Mouse (Mus musculus) heart, postnatal 0 days (tissue): ENCODE data around the gene Atp6v1a. TPM values are rescaled to one million over a fixed set of nuclear protein-coding genes. Genes with fewer than 3 reads are reported as not detected.

Experiments
- ATAC-seq: fragments of 200-750 bp; cut with Nextera tagmentation; 2 replicates; pipeline ENCODE4 v1.8.0; 2017; ENCODE audit warnings: low read depth, moderate number of reproducible peaks, moderate library complexity; ENCODE audit not compliant: insufficient read depth
- DNase-seq: peaks from one replicate; pipeline ENCODE4 v3.0.0-alpha.2; 2016; ENCODE audit warnings: low spot score
- H3K27ac ChIP-seq: fragments of 300-500 bp; sonication (generic); 2 replicates; pipeline ENCODE4 v1.5.1; 2014; ENCODE audit warnings: low read depth, mild to moderate bottlenecking
- H3K27me3 ChIP-seq: fragments of 300-500 bp; sonication (generic); 2 replicates; pipeline ENCODE4 v1.6.1; 2014; ENCODE audit warnings: low read length, mixed read lengths; ENCODE audit not compliant: control insufficient read depth, insufficient read depth
- H3K36me3 ChIP-seq: fragments of 300-500 bp; sonication (generic); replicated peaks from 2 replicates; pipeline ENCODE4 v1.6.1; 2014; ENCODE audit warnings: low read length, mixed read lengths; ENCODE audit not compliant: control insufficient read depth, insufficient read depth
- H3K4me1 ChIP-seq: fragments of 300-500 bp; sonication (generic); 2 replicates; pipeline ENCODE4 v1.6.1; 2014; ENCODE audit warnings: antibody characterized with exemption; ENCODE audit not compliant: control insufficient read depth, insufficient read depth
- H3K4me2 ChIP-seq: fragments of 300-500 bp; sonication (generic); 2 replicates; pipeline ENCODE4 v1.6.1; 2014; ENCODE audit warnings: low read depth, mild to moderate bottlenecking, low read length, moderate library complexity
- H3K4me3 ChIP-seq: fragments of 300-500 bp; sonication (generic); 2 replicates; pipeline ENCODE4 v1.5.1; 2014; ENCODE audit warnings: low read depth, low read length
- H3K9ac ChIP-seq: fragments of 300-500 bp; sonication (generic); replicated peaks from 2 replicates; pipeline ENCODE4 v1.6.1; 2014; ENCODE audit warnings: low read depth, low read length, mixed read lengths
- H3K9me3 ChIP-seq: fragments of 300-500 bp; sonication (generic); replicated peaks from 2 replicates; pipeline ENCODE4 v1.6.1; 2016; ENCODE audit warnings: low read length; ENCODE audit not compliant: control insufficient read depth
- CTCF ChIP-seq: IDR thresholded peaks from 2 replicates; pipeline ENCODE4 v1.5.1; 2016; ENCODE audit warnings: antibody characterized with exemption, control low read depth, low read depth
- EP300 ChIP-seq: IDR thresholded peaks from 2 replicates; pipeline ENCODE4 v1.6.1; 2016; ENCODE audit warnings: antibody characterized with exemption, low read depth
- WGBS: fragments of 180-500 bp; shearing (Covaris S2); extraction: QIAGEN DNeasy Blood & Tissue Kit; methylation state at CpG from one replicate; pipeline ENCODE4 v1.1.7; 2014; 5-methylcytosine and 5-hydroxymethylcytosine counted together
- polyA plus RNA-seq: library from polyadenylated mRNA; unstranded; fragments of >200 nt; fragmentation: Nextera tagmentation; extraction: Ambion mirVana; gene quantifications from 2 replicates; pipeline ENCODE4 v1.2.1, GENCODE M21; 2015
- total RNA-seq: library from RNA; depleted of rRNA; stranded (reverse); fragments of >200 nt; gene quantifications from 2 replicates; pipeline ENCODE4 v1.2.3, GENCODE M21; 2014; ENCODE audit warnings: low replicate concordance

Gene Atp6v1a
- total and polyA plus RNA-seq, 2 experiments from 2014 or later: 22.3 to 39.4 TPM

DNA sequence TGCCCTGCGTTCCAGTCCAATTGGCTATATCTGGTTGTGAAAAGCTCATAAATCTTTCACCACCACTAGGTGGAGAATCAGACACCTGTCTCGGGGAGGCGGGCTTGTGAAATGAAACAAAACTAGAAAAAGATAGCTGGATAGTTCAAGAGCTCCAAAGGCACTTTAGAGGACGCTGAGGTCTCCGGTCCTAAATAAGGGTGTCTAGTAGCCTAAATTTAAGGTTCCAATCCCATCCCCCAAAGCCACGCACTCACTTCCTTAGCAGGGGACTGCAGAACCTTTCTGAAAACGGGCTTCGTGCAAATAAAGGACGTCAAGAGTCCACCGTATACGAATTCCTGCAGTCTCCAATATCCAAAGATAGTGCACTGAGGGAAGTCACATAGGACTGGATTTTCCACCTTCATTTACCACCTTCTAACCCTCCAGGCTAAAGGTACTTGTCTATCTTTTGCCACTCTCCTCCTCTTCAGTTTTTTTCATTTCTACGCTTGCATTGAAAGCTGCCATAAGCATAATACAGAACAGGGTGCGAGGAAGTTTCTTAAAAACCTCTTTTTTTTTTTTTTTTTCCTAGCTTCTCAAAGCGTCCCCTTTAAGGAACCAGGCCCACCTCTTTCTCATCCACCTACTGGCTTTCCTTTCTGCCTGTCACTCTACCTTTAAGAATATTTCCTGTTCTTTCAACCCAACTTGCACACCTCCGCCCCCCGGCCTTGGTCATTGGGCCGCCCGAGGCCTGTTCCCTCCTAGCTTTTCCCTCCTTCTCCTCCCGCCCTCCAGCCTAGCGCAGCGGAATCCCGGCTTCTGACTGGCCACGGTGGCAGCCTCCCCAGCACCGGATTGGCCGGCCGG lies 33.0 kb upstream of the Atp6v1a start:
- H3K4me2 ChIP-seq: peak overlapping the region; percentile 92
- H3K4me3 ChIP-seq: peak overlapping the region; percentile 80
- peaks cover 18% of the 10 kb centered on the region for H3K4me1 ChIP-seq
- WGBS: under 1% methylated on average over 26 of the region's 26 CpGs
- peak overlapping the region; percentile 75 for H3K9ac ChIP-seq
- TF ChIP-seq CTCF (peak; percentile 46), EP300 (0 out of 2 replicates have a peak, but pooled peaks have one; percentile 28)
- no peaks in the 10 kb centered on the region for H3K27me3 ChIP-seq
- H3K36me3 ChIP-seq: no peaks in the 10 kb centered on the region
- H3K27ac ChIP-seq: peak overlapping the region; percentile 95
- DNase-seq: peak; percentile 100
- no peaks in the 10 kb centered on the region for H3K9me3 ChIP-seq
- ATAC-seq: peak; percentile 97

DNA sequence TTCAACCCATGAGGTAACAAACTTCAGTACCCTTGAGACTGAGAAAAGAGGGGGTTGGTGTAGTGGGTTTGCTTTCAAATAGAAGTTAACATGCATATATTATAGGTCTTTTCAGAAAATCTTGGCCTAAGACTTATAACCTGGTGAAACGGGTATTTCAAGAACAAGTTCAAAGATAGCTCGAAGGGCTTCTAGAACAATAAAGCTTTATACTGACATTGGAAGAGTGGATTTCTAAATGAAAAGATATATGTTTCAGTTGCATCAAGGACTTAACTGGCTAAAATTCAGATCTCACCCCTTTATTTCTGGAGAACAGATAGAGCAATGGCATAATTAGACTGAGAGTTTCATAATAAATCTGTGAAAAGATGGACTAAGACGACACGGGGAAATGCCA lies 29.5 kb upstream of the Atp6v1a start:
- no peak overlapping the region for H3K9ac ChIP-seq
- no peak overlapping the region for H3K4me2 ChIP-seq
- TF ChIP-seq EP300 (no peak), CTCF (no peak)
- H3K36me3 ChIP-seq: no peaks in the 10 kb centered on the region
- peaks cover 5% of the 10 kb centered on the region; the same call in 1 of the 2 replicates for H3K4me1 ChIP-seq
- H3K27me3 ChIP-seq: no peaks in the 10 kb centered on the region
- no peak overlapping the region for H3K4me3 ChIP-seq
- DNase-seq (no peak), ATAC-seq (no peak)
- no peak overlapping the region for H3K27ac ChIP-seq
- 83% methylated on average over 4 of the region's 4 CpGs for WGBS
- H3K9me3 ChIP-seq: no peaks in the 10 kb centered on the region

DNA sequence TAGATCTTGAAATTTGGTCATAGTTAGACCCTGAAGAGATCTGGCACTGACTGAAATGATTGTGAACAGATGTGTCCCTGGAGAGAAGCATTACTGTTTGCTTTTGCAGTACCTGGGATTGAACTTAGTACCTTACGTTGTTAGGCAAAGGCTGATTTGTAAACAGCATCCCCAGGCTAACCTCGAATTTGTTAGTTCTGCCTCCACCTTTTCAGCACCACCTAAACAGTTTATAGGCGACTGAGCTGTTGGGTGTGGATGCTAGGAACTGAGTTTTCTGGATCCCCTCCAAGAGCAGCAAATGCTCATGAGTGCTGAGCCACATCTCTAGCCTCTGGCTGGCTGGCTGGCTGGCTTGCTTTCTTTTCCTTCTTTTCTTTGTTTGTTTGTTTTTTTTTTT lies 25.7 kb upstream of the Atp6v1a start:
- DNase-seq: no peak
- TF ChIP-seq CTCF: no peak
- no peak for TF ChIP-seq EP300
- ATAC-seq: no peak
- Histone ChIP-seq H3K27me3 (no peaks in the 10 kb centered on the region), H3K4me3 (no peak overlapping the region), H3K36me3 (no peaks in the 10 kb centered on the region; the same call in 1 of the 2 replicates), H3K9me3 (no peaks in the 10 kb centered on the region), H3K4me2 (no peak overlapping the region), H3K4me1 (peaks cover 3% of the 10 kb centered on the region; the same call in 1 of the 2 replicates), H3K9ac (no peak overlapping the region), H3K27ac (no peak overlapping the region)
- 33% methylated on average over 3 of the region's 3 CpGs for WGBS

DNA sequence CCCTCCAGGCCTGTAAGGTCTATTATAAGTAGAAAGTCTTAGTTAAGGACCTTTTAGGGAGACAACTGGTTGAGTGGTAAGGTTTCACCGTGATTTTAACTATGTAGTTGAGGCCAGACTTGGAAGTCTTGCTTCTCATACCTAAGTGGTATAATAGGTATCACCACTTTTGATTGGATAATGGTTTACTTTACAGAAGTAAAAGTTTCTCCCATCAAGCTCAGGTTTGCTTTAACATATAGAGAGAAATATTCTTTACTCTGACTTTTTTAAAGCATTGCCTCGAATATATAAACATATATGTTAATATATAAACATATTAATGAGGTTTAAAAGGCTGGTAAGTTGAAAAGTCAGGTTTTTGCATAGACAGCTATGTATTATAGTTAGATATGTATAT lies 24.3 kb upstream of the Atp6v1a start:
- no peak for ATAC-seq
- 88% methylated on average over 2 of the region's 2 CpGs for WGBS
- peaks cover 2% of the 10 kb centered on the region; the same call in 1 of the 2 replicates for H3K4me1 ChIP-seq
- DNase-seq: no peak
- no peak overlapping the region for H3K4me2 ChIP-seq
- no peak overlapping the region for H3K4me3 ChIP-seq
- H3K27me3 ChIP-seq: no peaks in the 10 kb centered on the region
- H3K9ac ChIP-seq: no peak overlapping the region
- H3K27ac ChIP-seq: no peak overlapping the region
- peaks cover 13% of the 10 kb centered on the region for H3K36me3 ChIP-seq
- H3K9me3 ChIP-seq: no peaks in the 10 kb centered on the region
- TF ChIP-seq EP300 (no peak), CTCF (no peak)

DNA sequence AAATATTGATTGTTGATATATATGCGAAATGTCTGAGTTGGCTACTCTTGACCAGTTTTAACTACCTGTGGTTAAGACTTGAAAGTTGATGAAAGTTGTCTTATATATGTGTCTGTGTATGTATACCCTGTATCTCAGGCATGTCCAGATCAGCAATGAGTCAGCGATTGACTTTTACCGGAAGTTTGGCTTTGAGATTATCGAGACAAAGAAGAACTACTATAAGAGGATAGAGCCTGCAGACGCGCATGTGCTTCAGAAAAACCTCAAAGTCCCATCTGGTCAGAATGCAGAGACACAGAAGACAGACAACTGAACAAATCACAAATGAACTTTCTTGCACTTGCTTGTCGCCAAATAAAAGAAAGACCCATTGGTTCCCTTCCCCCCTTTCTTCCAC lies 19.8 kb upstream of the Atp6v1a start:
- Histone ChIP-seq H3K4me2 (no peak overlapping the region), H3K4me1 (no peaks in the 10 kb centered on the region), H3K4me3 (no peak overlapping the region), H3K9ac (no peak overlapping the region), H3K27ac (no peak overlapping the region), H3K9me3 (no peaks in the 10 kb centered on the region), H3K36me3 (peaks cover 23% of the 10 kb centered on the region), H3K27me3 (no peaks in the 10 kb centered on the region)
- 80% methylated on average over 7 of the region's 7 CpGs for WGBS
- no peak for TF ChIP-seq CTCF
- no peak for TF ChIP-seq EP300
- DNase-seq (no peak), ATAC-seq (no peak)
